In genomic region chr2:55687345-55687744, GRCm38 (mm10) we compare ENCODE assay signal across 27 mouse cellular contexts.
DNase-seq lines count a peak whose midpoint lies in the region; ATAC-seq and TF ChIP-seq lines count a peak whose summit lies in the region.
"Had no signal": no experiment of that assay in that cellular context is flagged by ENCODE, and none has a peak within 500 bp of the region (broad histone marks: within the 10 kb centered on the region; RNA-seq: fewer than 3 reads in every experiment).

No protein-coding gene starts in this region.

- WGBS in liver, embryonic 11.5 days = 49% methylated on average over 4 of the region's 4 CpGs
- 32% methylated on average over 4 of the region's 4 CpGs for WGBS in liver, embryonic 13.5 days (ENCODE audit: insufficient replicate concordance)
- 84% methylated on average over 4 of the region's 4 CpGs for WGBS in intestine, embryonic 15.5 days

- no peaks in the 10 kb centered on the region for H3K9me3 ChIP-seq in liver, embryonic 11.5 days (ENCODE audit: control insufficient read depth, low read length)
- H3K9me3 ChIP-seq in liver, embryonic 13.5 days (replicated peaks) = no peaks in the 10 kb centered on the region
- no peaks in the 10 kb centered on the region for H3K9me3 ChIP-seq in intestine, embryonic 15.5 days
- H3K9me3 ChIP-seq: forebrain, embryonic 10.5 days; forebrain, embryonic 13.5 days; heart, embryonic 12.5 days; heart, embryonic 15.5 days; hindbrain, embryonic 10.5 days had no signal

- H3K4me2 ChIP-seq in liver, embryonic 11.5 days = no peak overlapping the region
- no peak overlapping the region for H3K4me2 ChIP-seq in liver, embryonic 13.5 days
- H3K4me2 ChIP-seq in intestine, embryonic 15.5 days (replicated peaks) = no peak overlapping the region
- H3K4me2 ChIP-seq: forebrain, embryonic 13.5 days; heart, embryonic 12.5 days; heart, embryonic 15.5 days; hindbrain, embryonic 14.5 days had no signal

- no peaks in the 10 kb centered on the region for H3K36me3 ChIP-seq in liver, embryonic 11.5 days (ENCODE audit: control insufficient read depth, insufficient read depth, low read length)
- H3K36me3 ChIP-seq in liver, embryonic 13.5 days = no peaks in the 10 kb centered on the region
- no peaks in the 10 kb centered on the region for H3K36me3 ChIP-seq in intestine, embryonic 15.5 days
- H3K36me3 ChIP-seq: forebrain, embryonic 10.5 days; G1E; heart, embryonic 12.5 days; heart, embryonic 15.5 days; hindbrain, embryonic 10.5 days had no signal

- intact Hi-C loops in gastrocnemius, adult 2 months (cut with DNase I) = no loop called here

- H3K27me3 ChIP-seq in liver, embryonic 11.5 days (replicated peaks; ENCODE audit: control insufficient read depth, insufficient read depth, low read length) = no peaks in the 10 kb centered on the region
- H3K27me3 ChIP-seq in liver, embryonic 13.5 days = no peaks in the 10 kb centered on the region
- no peaks in the 10 kb centered on the region for H3K27me3 ChIP-seq in intestine, embryonic 15.5 days (replicated peaks)
- H3K27me3 ChIP-seq: CH12.LX; forebrain, embryonic 13.5 days; heart, embryonic 12.5 days; heart, embryonic 15.5 days had no signal

- TF ChIP-seq CTCF in gastrocnemius, adult 2 months (IDR thresholded peaks at IDR 0.05) = no peak

- no peak overlapping the region for H3K27ac ChIP-seq in liver, embryonic 11.5 days (ENCODE audit: low read depth, low read length)
- H3K27ac ChIP-seq in liver, embryonic 13.5 days = no peak overlapping the region
- H3K27ac ChIP-seq in intestine, embryonic 15.5 days = no peak overlapping the region
- H3K27ac ChIP-seq in gastrocnemius, adult 2 months = no peak overlapping the region
- H3K27ac ChIP-seq: forebrain, embryonic 10.5 days; forebrain, embryonic 13.5 days; heart, embryonic 15.5 days; hindbrain, embryonic 10.5 days; hindbrain, embryonic 14.5 days; hindbrain, postnatal 0 days had no signal

- no peak overlapping the region for H3K9ac ChIP-seq in liver, embryonic 11.5 days (ENCODE audit: low read depth, low read length)
- H3K9ac ChIP-seq in liver, embryonic 13.5 days = no peak overlapping the region
- H3K9ac ChIP-seq in intestine, embryonic 15.5 days = no peak overlapping the region
- H3K9ac ChIP-seq: forebrain, embryonic 13.5 days; heart, embryonic 12.5 days; heart, embryonic 15.5 days; hindbrain, embryonic 14.5 days had no signal

- H3K4me1 ChIP-seq in liver, embryonic 11.5 days (replicated peaks; ENCODE audit: control insufficient read depth, insufficient read depth, low read length) = no peaks in the 10 kb centered on the region
- no peaks in the 10 kb centered on the region for H3K4me1 ChIP-seq in liver, embryonic 13.5 days (replicated peaks)
- H3K4me1 ChIP-seq in intestine, embryonic 15.5 days (replicated peaks) = no peaks in the 10 kb centered on the region
- H3K4me1 ChIP-seq: forebrain, embryonic 10.5 days; forebrain, embryonic 13.5 days; heart, embryonic 12.5 days; heart, embryonic 15.5 days; hindbrain, embryonic 10.5 days had no signal

- no peak overlapping the region for H3K4me3 ChIP-seq in liver, embryonic 11.5 days (ENCODE audit: low read depth, low read length)
- no peak overlapping the region for H3K4me3 ChIP-seq in liver, embryonic 13.5 days (replicated peaks)
- H3K4me3 ChIP-seq in intestine, embryonic 15.5 days (replicated peaks) = no peak overlapping the region
- no peak overlapping the region for H3K4me3 ChIP-seq in gastrocnemius, adult 2 months
- H3K4me3 ChIP-seq: forebrain, embryonic 10.5 days; forebrain, embryonic 13.5 days; heart, embryonic 12.5 days; heart, embryonic 15.5 days; hindbrain, embryonic 10.5 days had no signal

- peak; percentile 82 for ATAC-seq in liver, embryonic 11.5 days (replicated peaks; ENCODE audit: low FRiP score)
- ATAC-seq in liver, embryonic 13.5 days (ENCODE audit: low read depth) = peak; percentile 36; the same call in 1 of the 2 replicates
- ATAC-seq in intestine, embryonic 15.5 days = no peak
- ATAC-seq: forebrain, embryonic 13.5 days; forebrain, embryonic 16.5 days; hindbrain, postnatal 0 days had no signal

- DNase-seq in liver, embryonic 11.5 days (ENCODE audit: low spot score) = no peak
- DNase-seq in liver (no peak), MEL-GATA-1-ER (ENCODE audit: extremely low read depth, low read depth) (peak; percentile 22)
- no peak for DNase-seq in liver, embryonic 13.5 days
- no peak for DNase-seq in gastrocnemius, adult 2 months
- no peak for DNase-seq in lung, postnatal 4 days
- DNase-seq: adrenal gland, postnatal 10 days; adrenal gland, postnatal 36 days; B cell, adult 2 months; cerebellum, adult 18-20 months; cerebellum, adult 9-10 months; cerebellum, postnatal 14 days; gastrocnemius, postnatal 14 days; heart, adult 18-20 months; heart, postnatal 10 days; heart, postnatal 36 days had no signal
